Comparison of ENCODE assay signal across 21 mouse cellular contexts in genomic region chr19:6467374-6467979, GRCm38 (mm10). TPM values are rescaled to one million over a fixed set of nuclear protein-coding genes. Genes with fewer than 3 reads are reported as not detected.
"Had no signal": no experiment of that assay in that cellular context is flagged by ENCODE, and none has a peak within 500 bp of the region (broad histone marks: within the 10 kb centered on the region; RNA-seq: fewer than 3 reads in every experiment).

No protein-coding gene starts in this region.

- H3K4me2 ChIP-seq: liver, embryonic 13.5 days; liver, embryonic 15.5 days; lung, embryonic 15.5 days; midbrain, embryonic 12.5 days; midbrain, embryonic 15.5 days; neural tube, embryonic 12.5 days; stomach, embryonic 15.5 days had no signal

- H3K27ac ChIP-seq: liver, embryonic 13.5 days; liver, embryonic 15.5 days; lung, embryonic 15.5 days; macrophage; midbrain, embryonic 12.5 days; midbrain, embryonic 15.5 days; neural tube, embryonic 12.5 days; stomach, embryonic 15.5 days; stomach, postnatal 0 days had no signal

- H3K4me3 ChIP-seq: liver, embryonic 13.5 days; liver, embryonic 15.5 days; lung, embryonic 15.5 days; megakaryocyte, embryonic 14.5 days; midbrain, embryonic 12.5 days; midbrain, embryonic 15.5 days; neural tube, embryonic 12.5 days; stomach, embryonic 15.5 days had no signal

- H3K4me1 ChIP-seq: liver, embryonic 15.5 days had no signal

- H3K9me3 ChIP-seq: liver, embryonic 15.5 days; lung, embryonic 15.5 days; midbrain, embryonic 15.5 days; neural tube, embryonic 12.5 days; stomach, embryonic 15.5 days had no signal

- H3K27me3 ChIP-seq: midbrain, embryonic 12.5 days; midbrain, embryonic 15.5 days; neural tube, embryonic 12.5 days; stomach, embryonic 15.5 days had no signal

- ATAC-seq: liver, postnatal 0 days; lung, postnatal 0 days; midbrain, embryonic 15.5 days had no signal

- DNase-seq: liver, embryonic 13.5 days; liver, postnatal 0 days; lung, adult 2 months; lung, postnatal 14 days; lung, postnatal 36 days; right cerebral cortex, postnatal 14 days; thymus, adult 2 months; thymus, postnatal 25 days; thymus, postnatal 4 days had no signal

- H3K9ac ChIP-seq: liver, embryonic 13.5 days; liver, embryonic 15.5 days; liver, postnatal 0 days; lung, embryonic 15.5 days; midbrain, embryonic 12.5 days; midbrain, embryonic 15.5 days; neural tube, embryonic 12.5 days; stomach, embryonic 15.5 days had no signal

- H3K36me3 ChIP-seq: liver, embryonic 13.5 days; liver, embryonic 15.5 days; lung, embryonic 15.5 days; neural tube, embryonic 12.5 days; stomach, embryonic 15.5 days had no signal

RNA-seq across cellular contexts. Expression of gene Nrxn2, which starts 48.9 kb away (rescaled TPM):
- total RNA-seq: megakaryocyte progenitor cell, adult 5-6 weeks; monocyte, adult 5-6 weeks had no signal
- polyA plus RNA-seq: macrophage had no signal
